Mouse (Mus musculus): ENCODE measurements around the gene Clec4a4.

DNA sequence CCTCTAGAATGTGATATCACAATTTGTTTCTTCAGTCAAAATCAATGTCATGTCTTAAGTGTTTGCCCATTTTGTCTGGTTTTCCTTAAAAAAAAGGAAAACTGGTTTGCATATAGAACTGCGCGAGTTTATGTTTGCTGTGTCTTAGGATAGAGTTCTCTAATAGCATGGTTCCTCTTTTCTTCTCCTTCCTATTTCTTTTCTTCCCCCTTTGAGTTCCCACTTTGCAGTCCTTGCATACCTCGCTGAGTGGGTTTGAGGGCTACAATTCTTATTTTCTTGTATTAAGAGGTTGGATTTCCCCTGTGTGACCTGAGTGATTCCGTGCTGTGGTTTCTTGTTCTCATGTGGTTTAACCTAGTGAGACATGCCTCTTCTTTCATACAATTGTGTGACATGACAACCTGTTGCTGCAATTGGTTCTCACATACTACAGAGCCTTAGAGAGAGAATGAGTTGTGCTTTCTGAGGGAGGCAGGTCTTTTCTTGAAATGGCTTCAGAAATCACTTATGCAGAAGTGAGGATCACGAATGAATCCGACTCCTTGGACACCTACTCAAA, at the start of gene Clec4a4:
- no peak for TF ChIP-seq CTCF (IDR thresholded peaks at IDR 0.05; ENCODE audit: extremely low read depth, insufficient read depth, low read length)
- no peak for TF ChIP-seq POLR2A (IDR thresholded peaks at IDR 0.05; ENCODE audit: extremely low read depth, insufficient read depth, low read length)
